Mouse (Mus musculus) splenic B cell, adult 2 months (primary cell): Measurements from ENCODE around the gene Rsph14.

ENCODE experiments used
- DNase-seq: peaks from one replicate; pipeline ENCODE4 v3.0.0-alpha.2; 2011; ENCODE audit warnings: low read depth, low spot score
- H3K27me3 ChIP-seq: 2 replicates; pipeline ENCODE4 v1.6.1; 2012; ENCODE audit warnings: mild to moderate bottlenecking, low read length, moderate library complexity, mixed read lengths; ENCODE audit not compliant: control insufficient read depth, poor library complexity, insufficient read depth, severe bottlenecking
- H3K36me3 ChIP-seq: 2 replicates; pipeline ENCODE4 v1.6.1; 2012; ENCODE audit warnings: mild to moderate bottlenecking, low read length, moderate library complexity, mixed read lengths; ENCODE audit not compliant: control insufficient read depth, poor library complexity, insufficient read depth, severe bottlenecking

The Rsph14 gene

GRCm38 (mm10) chr10:74921614-74922013 is 110.8 kb downstream of the Rsph14 start:
- Histone ChIP-seq H3K27me3 (no peaks in the 10 kb centered on the region), H3K36me3 (no peaks in the 10 kb centered on the region)
- DNase-seq: no peak

DNA sequence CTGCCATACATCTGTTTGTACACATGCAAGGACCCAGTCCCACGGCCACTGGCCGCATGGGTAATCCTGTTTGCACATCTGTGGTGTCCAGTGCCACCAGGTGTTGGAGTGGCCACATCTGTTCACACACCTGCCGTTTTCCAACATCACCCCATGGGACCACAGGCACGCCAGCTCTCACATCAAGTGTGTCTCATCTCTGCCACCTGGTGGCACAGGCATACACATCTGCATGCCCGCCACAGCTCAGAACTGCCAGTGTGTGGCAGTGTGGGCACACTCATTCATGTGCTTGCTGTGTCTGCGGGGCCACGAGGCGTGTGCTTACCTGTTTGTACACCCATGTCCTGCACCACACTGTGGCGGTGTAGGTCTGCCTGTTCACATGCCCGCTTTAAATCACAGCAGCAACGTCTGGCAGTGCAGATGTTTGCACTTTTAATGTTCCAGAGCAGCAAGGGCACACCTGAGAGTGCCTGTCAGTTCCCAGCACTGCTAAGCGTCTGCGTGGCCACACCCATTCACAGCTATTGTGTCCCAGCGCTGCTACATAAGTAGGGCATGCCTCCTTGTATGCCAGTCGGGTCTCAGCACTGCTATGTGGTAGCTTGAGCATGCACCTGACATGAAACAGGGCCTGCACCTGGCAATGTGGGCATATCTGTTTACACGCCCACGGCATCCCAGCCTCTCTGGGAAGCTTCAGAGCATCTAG is 111.4 kb downstream of the Rsph14 start:
- no peaks in the 10 kb centered on the region for H3K27me3 ChIP-seq
- no peaks in the 10 kb centered on the region for H3K36me3 ChIP-seq
- peak; percentile 69 for DNase-seq

GRCm38 (mm10) chr10:74919277-74919676 is 113.1 kb downstream of the Rsph14 start:
- H3K36me3 ChIP-seq: no peaks in the 10 kb centered on the region
- DNase-seq: no peak
- H3K27me3 ChIP-seq: no peaks in the 10 kb centered on the region

- DNase-seq: no peak
- Histone ChIP-seq H3K36me3 (no peaks in the 10 kb centered on the region), H3K27me3 (no peaks in the 10 kb centered on the region)
These were observed 124.0 kb downstream of the Rsph14 start for GRCm38 (mm10) chr10:74908431-74908830.
